Mouse (Mus musculus) stomach, postnatal 0 days (tissue): Measurements from ENCODE around the gene Mettl8.

Experiments
- CTCF ChIP-seq: IDR thresholded peaks from 2 replicates; pipeline ENCODE4 v1.5.1; 2016; ENCODE audit warnings: antibody characterized with exemption, low read depth, mild to moderate bottlenecking, moderate library complexity
- EP300 ChIP-seq: optimal IDR thresholded peaks from 2 replicates; pipeline ENCODE3; 2016; ENCODE audit warnings: antibody characterized with exemption

DNA sequence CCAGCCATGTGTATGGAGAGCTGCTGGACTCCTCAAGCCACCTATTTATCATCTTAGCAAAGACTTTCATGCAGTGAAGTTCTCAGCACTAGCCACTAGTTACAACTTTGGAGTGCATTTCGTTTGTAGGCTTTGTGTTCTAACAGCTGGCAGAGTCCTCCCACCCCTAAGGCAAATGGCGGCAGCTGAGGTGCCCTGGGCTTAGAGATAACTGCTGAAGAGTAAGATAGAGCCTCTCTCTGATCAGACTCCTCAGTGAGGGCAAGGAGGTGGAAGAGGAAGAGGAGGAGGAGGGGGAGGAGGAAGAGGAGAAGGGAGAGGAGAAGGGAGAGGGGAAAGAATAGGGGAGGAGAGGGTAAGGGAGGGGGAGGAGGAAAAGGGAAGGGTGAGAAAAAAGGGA is 101.8 kb downstream of the Mettl8 start:
- TF ChIP-seq CTCF (no peak), EP300 (no peak)
